Mouse (Mus musculus) ZHBTc4 (cell line): ENCODE data around the gene Epb41l1.

Experiments
- DNase-seq: peaks from one replicate; pipeline ENCODE4 v3.0.0-alpha.2; 2011; ENCODE audit warnings: low read depth, low spot score

Gene Epb41l1

GRCm38 (mm10) chr2:156456386-156457342 is 36.0 kb downstream of the Epb41l1 start:
- DNase-seq = no peak

GRCm38 (mm10) chr2:156457343-156457717 is 36.6 kb downstream of the Epb41l1 start:
- no peak for DNase-seq

- no peak for DNase-seq
These were observed 39.8 kb downstream of the Epb41l1 start for GRCm38 (mm10) chr2:156460470-156460869.

- DNase-seq = no peak
These were observed 41.7 kb downstream of the Epb41l1 start for GRCm38 (mm10) chr2:156462154-156463029.

GRCm38 (mm10) chr2:156464416-156464815 is 43.7 kb downstream of the Epb41l1 start:
- no peak for DNase-seq

GRCm38 (mm10) chr2:156467538-156467937 is 46.8 kb downstream of the Epb41l1 start:
- no peak for DNase-seq

GRCm38 (mm10) chr2:156468890-156469289 is 48.2 kb downstream of the Epb41l1 start:
- DNase-seq = no peak

GRCm38 (mm10) chr2:156469508-156469907 is 48.8 kb downstream of the Epb41l1 start:
- no peak for DNase-seq

GRCm38 (mm10) chr2:156470938-156471337 is 50.2 kb downstream of the Epb41l1 start:
- DNase-seq = no peak

GRCm38 (mm10) chr2:156472336-156472735 is 51.6 kb downstream of the Epb41l1 start:
- DNase-seq = no peak

GRCm38 (mm10) chr2:156473696-156474095 is 53.0 kb downstream of the Epb41l1 start:
- DNase-seq = no peak

GRCm38 (mm10) chr2:156474111-156474510 is 53.4 kb downstream of the Epb41l1 start:
- no peak for DNase-seq

GRCm38 (mm10) chr2:156474891-156475284 is 54.2 kb downstream of the Epb41l1 start:
- DNase-seq = no peak

- peak; percentile 46 for DNase-seq
These were observed 54.8 kb downstream of the Epb41l1 start for GRCm38 (mm10) chr2:156475285-156476110.

- no peak for DNase-seq
These were observed 55.5 kb downstream of the Epb41l1 start for GRCm38 (mm10) chr2:156476111-156476747.

GRCm38 (mm10) chr2:156476748-156477151 is 56.0 kb downstream of the Epb41l1 start:
- no peak for DNase-seq

- no peak for DNase-seq
These were observed 57.5 kb downstream of the Epb41l1 start for GRCm38 (mm10) chr2:156478046-156478690.

- DNase-seq = no peak
These were observed 59.1 kb downstream of the Epb41l1 start for GRCm38 (mm10) chr2:156479833-156480232.

- no peak for DNase-seq
These were observed 59.6 kb downstream of the Epb41l1 start for GRCm38 (mm10) chr2:156480267-156480666.

GRCm38 (mm10) chr2:156482299-156482698 is 61.6 kb downstream of the Epb41l1 start:
- DNase-seq = peak; percentile 76
